Mouse (Mus musculus) embryonic facial prominence, embryonic 11.5 days (tissue): ENCODE measurements around the gene Scube1. TPM values are rescaled to one million over a fixed set of nuclear protein-coding genes. Genes with fewer than 3 reads are reported as not detected.
A peak's percentile ranks its signal among the peaks of the same experiment; 100 is the strongest.

Experiments used
- ATAC-seq: fragments of 200-750 bp; cut with Nextera tagmentation; replicated peaks from 2 replicates; pipeline ENCODE4 v1.8.0; 2017; ENCODE audit warnings: low read depth; ENCODE audit not compliant: insufficient number of reproducible peaks, low FRiP score, low TSS enrichment
- DNase-seq: peaks from one replicate; pipeline ENCODE4 v3.0.0-alpha.2; 2015; ENCODE audit warnings: low spot score
- H3K27ac ChIP-seq: fragments of 300-500 bp; sonication (generic); replicated peaks from 2 replicates; pipeline ENCODE4 v1.5.1; 2014; ENCODE audit warnings: mild to moderate bottlenecking, low read depth, low read length, control low read depth
- H3K27me3 ChIP-seq: fragments of 300-500 bp; sonication (generic); 2 replicates; pipeline ENCODE4 v1.6.1; 2014; ENCODE audit warnings: mild to moderate bottlenecking, low read length, moderate library complexity, mixed read lengths; ENCODE audit not compliant: control insufficient read depth, insufficient read depth
- H3K36me3 ChIP-seq: fragments of 300-500 bp; sonication (generic); replicated peaks from 2 replicates; pipeline ENCODE4 v1.6.1; 2014; ENCODE audit warnings: low read depth, mild to moderate bottlenecking, low read length, moderate library complexity, mixed read lengths; ENCODE audit not compliant: control insufficient read depth, insufficient read depth
- H3K4me1 ChIP-seq: fragments of 300-500 bp; sonication (generic); 2 replicates; pipeline ENCODE4 v1.6.1; 2014; ENCODE audit warnings: low read length, mixed read lengths; ENCODE audit not compliant: control insufficient read depth, insufficient read depth
- H3K4me2 ChIP-seq: fragments of 300-500 bp; sonication (generic); 2 replicates; pipeline ENCODE4 v1.6.1; 2014; ENCODE audit warnings: low read depth, mild to moderate bottlenecking, control low read depth, low read length, moderate library complexity
- H3K4me3 ChIP-seq: fragments of 300-500 bp; sonication (generic); 2 replicates; pipeline ENCODE4 v1.5.1; 2014; ENCODE audit warnings: low read depth, low read length, control low read depth
- H3K9ac ChIP-seq: fragments of 300-500 bp; sonication (generic); replicated peaks from 2 replicates; pipeline ENCODE4 v1.6.1; 2014; ENCODE audit warnings: mild to moderate bottlenecking, control low read depth, low read length
- H3K9me3 ChIP-seq: fragments of 300-500 bp; sonication (generic); replicated peaks from 2 replicates; pipeline ENCODE4 v1.6.1; 2016; ENCODE audit warnings: mild to moderate bottlenecking, low read length, inconsistent platforms, mixed read lengths; ENCODE audit not compliant: control insufficient read depth
- WGBS: fragments of 180-500 bp; shearing (Covaris S2); extraction: QIAGEN DNeasy Blood & Tissue Kit; methylation state at CpG from one replicate; pipeline ENCODE4 v1.1.7; 2014; 5-methylcytosine and 5-hydroxymethylcytosine counted together
- polyA plus RNA-seq: library from polyadenylated mRNA; unstranded; fragments of >200 nt; fragmentation: Nextera tagmentation; extraction: Ambion mirVana; gene quantifications from 2 replicates; pipeline ENCODE4 v1.2.1, GENCODE M21; 2014

Scube1 gene
- polyA plus RNA-seq, 1 experiment from 2014 or later, result 30.2 TPM

GRCm38 (mm10) chr15:83700593-83700923, 24.3 kb downstream of the Scube1 start:
- Histone ChIP-seq H3K4me1 (peaks cover 30% of the 10 kb centered on the region), H3K36me3 (peaks cover 5% of the 10 kb centered on the region; the same call in 1 of the 2 replicates), H3K4me3 (no peak overlapping the region), H3K27ac (0 out of 2 replicates have a peak overlapping the region, but pooled peaks have one; percentile 5), H3K27me3 (no peaks in the 10 kb centered on the region; the same call in 1 of the 2 replicates), H3K9me3 (no peaks in the 10 kb centered on the region), H3K4me2 (peak overlapping the region; percentile 24; the same call in 1 of the 2 replicates), H3K9ac (no peak overlapping the region)
- 35% methylated on average over 13 of the region's 13 CpGs for WGBS
- DNase-seq, result no peak
- ATAC-seq, result no peak

- peak; percentile 64 for ATAC-seq
- Histone ChIP-seq H3K27me3 (no peaks in the 10 kb centered on the region; the same call in 1 of the 2 replicates), H3K27ac (peak overlapping the region; percentile 25), H3K36me3 (peaks cover 5% of the 10 kb centered on the region; the same call in 1 of the 2 replicates), H3K9ac (peak overlapping the region; percentile 15; the same call in 1 of the 2 replicates), H3K4me2 (peak overlapping the region; percentile 24; the same call in 1 of the 2 replicates), H3K4me1 (peaks cover 30% of the 10 kb centered on the region), H3K9me3 (no peaks in the 10 kb centered on the region), H3K4me3 (no peak overlapping the region)
- 7% methylated on average over 11 of the region's 11 CpGs for WGBS
- peak; percentile 81 for DNase-seq
Observed at GRCm38 (mm10) chr15:83699834-83700592, 24.8 kb downstream of the Scube1 start.

- no peaks in the 10 kb centered on the region; the same call in 1 of the 2 replicates for H3K27me3 ChIP-seq
- DNase-seq (peak; percentile 49), ATAC-seq (no peak; the same call in 1 of the 2 replicates)
- H3K36me3 ChIP-seq, result peaks cover 5% of the 10 kb centered on the region; the same call in 1 of the 2 replicates
- no peaks in the 10 kb centered on the region for H3K9me3 ChIP-seq
- 14% methylated on average over 20 of the region's 20 CpGs for WGBS
- H3K4me2 ChIP-seq, result 0 out of 2 replicates have a peak overlapping the region, but pooled peaks have one; percentile 25
- peak overlapping the region; percentile 26; the same call in 1 of the 2 replicates for H3K9ac ChIP-seq
- H3K4me3 ChIP-seq, result no peak overlapping the region
- H3K27ac ChIP-seq, result peak overlapping the region; percentile 38
- H3K4me1 ChIP-seq, result peaks cover 30% of the 10 kb centered on the region
Observed at GRCm38 (mm10) chr15:83699132-83699833, 25.5 kb downstream of the Scube1 start.

GRCm38 (mm10) chr15:83696681-83697381, 28.0 kb downstream of the Scube1 start:
- Histone ChIP-seq H3K27ac (peak overlapping the region; percentile 71), H3K9ac (no peak overlapping the region), H3K27me3 (no peaks in the 10 kb centered on the region; the same call in 1 of the 2 replicates), H3K9me3 (no peaks in the 10 kb centered on the region), H3K4me2 (no peak overlapping the region), H3K36me3 (no peaks in the 10 kb centered on the region), H3K4me1 (peaks cover 30% of the 10 kb centered on the region), H3K4me3 (no peak overlapping the region)
- DNase-seq (peak; percentile 84), ATAC-seq (no peak)
- 25% methylated on average over 14 of the region's 14 CpGs for WGBS

- H3K4me1 ChIP-seq, result peaks cover 26% of the 10 kb centered on the region
- no peaks in the 10 kb centered on the region for H3K36me3 ChIP-seq
- WGBS, result 90% methylated on average over 11 of the region's 11 CpGs
- ATAC-seq, result no peak
- no peak for DNase-seq
- no peak overlapping the region for H3K9ac ChIP-seq
- no peak overlapping the region for H3K27ac ChIP-seq
- H3K4me2 ChIP-seq, result no peak overlapping the region
- H3K9me3 ChIP-seq, result no peaks in the 10 kb centered on the region
- H3K27me3 ChIP-seq, result no peaks in the 10 kb centered on the region
- H3K4me3 ChIP-seq, result no peak overlapping the region
Observed at GRCm38 (mm10) chr15:83695159-83695558, 29.7 kb downstream of the Scube1 start.

GRCm38 (mm10) chr15:83691901-83692361, 32.9 kb downstream of the Scube1 start:
- Histone ChIP-seq H3K4me2 (no peak overlapping the region), H3K4me3 (no peak overlapping the region), H3K9me3 (no peaks in the 10 kb centered on the region), H3K27me3 (no peaks in the 10 kb centered on the region; the same call in 1 of the 2 replicates), H3K36me3 (no peaks in the 10 kb centered on the region), H3K4me1 (no peaks in the 10 kb centered on the region), H3K27ac (peak overlapping the region; percentile 13; the same call in 1 of the 2 replicates), H3K9ac (no peak overlapping the region)
- DNase-seq (peak; percentile 56), ATAC-seq (no peak)
- WGBS, result 18% methylated on average over 8 of the region's 8 CpGs

- 90% methylated on average over 12 of the region's 12 CpGs for WGBS
- DNase-seq (no peak), ATAC-seq (no peak)
- Histone ChIP-seq H3K27ac (no peak overlapping the region), H3K27me3 (no peaks in the 10 kb centered on the region; the same call in 1 of the 2 replicates), H3K9ac (no peak overlapping the region), H3K9me3 (no peaks in the 10 kb centered on the region), H3K4me1 (no peaks in the 10 kb centered on the region), H3K36me3 (no peaks in the 10 kb centered on the region), H3K4me2 (no peak overlapping the region), H3K4me3 (no peak overlapping the region)
Observed at GRCm38 (mm10) chr15:83689946-83690345, 34.9 kb downstream of the Scube1 start.
